Mouse (Mus musculus) lung, postnatal 25 days (tissue): ENCODE data around the gene Ttf2.

Experiments
- DNase-seq: peaks from one replicate; pipeline ENCODE4 v3.0.0; 2022; ENCODE audit warnings: low spot score

The Ttf2 gene

DNA sequence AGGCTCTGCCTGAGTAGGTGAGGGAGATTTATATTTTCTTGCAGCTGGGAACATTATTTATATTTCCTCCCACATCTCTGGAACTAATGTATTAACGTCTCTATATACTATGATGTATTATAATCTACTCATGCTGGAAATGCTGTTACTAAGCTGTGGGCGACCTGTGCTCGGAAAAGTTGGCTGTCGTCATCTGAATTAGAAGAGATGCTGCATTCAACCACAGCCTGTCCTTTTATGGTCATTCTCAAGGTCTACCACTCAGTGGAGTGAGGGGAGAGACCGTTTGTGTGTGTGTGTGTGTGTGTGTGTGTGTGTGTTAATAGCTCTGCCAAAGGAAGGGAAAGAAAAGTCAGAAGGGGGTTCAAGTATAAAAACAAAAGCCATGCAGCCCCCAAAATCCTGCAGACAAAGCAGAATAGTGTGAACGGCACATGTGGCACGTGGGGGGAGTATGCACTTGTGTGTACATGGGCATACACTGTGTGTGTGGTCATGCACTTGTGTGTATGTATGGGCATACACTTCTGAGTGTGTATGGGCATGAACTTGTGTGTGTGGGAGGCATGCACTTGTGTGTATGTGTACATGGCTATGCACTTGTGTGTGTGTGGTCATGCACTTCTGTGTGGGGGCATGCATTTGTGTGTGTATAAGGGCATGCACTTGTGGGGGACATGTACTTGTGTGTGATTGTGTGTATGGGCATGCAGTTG, 57.8 kb downstream of the Ttf2 start:
- DNase-seq = no peak

DNA sequence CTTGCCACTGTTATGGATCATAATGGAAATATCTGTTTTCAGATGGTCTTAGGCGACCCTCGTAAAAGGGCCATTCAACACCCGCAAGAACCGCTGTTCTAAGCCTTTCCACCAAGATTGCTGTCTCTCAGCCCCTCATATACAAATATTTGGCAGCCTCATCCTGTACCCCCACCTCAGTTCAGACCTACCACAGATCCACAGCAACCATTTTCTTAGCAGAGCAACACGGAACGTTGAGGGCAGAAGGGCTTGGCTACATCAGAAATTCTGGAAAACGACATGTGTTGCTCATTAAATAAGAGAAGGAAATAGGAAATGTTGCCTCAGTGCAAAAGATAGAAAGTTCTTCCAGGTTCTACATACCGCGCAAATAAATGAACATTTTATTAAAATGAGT, 58.4 kb downstream of the Ttf2 start:
- no peak for DNase-seq

DNA sequence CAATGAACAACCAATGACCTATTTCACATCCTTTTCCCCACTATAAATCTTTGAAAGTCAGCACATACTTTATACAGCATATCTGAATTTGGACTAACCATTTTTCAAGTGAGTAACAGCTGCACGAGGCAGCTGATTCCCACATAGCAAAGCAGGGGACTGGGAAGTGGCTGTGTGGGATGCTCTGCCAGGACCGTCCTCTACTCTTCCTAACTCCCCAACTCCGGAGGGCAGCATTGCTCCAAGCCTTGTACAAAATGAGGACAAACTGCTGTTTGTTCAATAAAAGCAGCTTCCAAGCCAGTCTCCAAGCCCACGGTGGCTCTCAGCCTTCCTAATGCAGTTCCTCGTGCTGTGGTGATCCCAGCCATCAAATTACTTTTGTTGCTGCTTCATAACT, 58.8 kb downstream of the Ttf2 start:
- no peak for DNase-seq

DNA sequence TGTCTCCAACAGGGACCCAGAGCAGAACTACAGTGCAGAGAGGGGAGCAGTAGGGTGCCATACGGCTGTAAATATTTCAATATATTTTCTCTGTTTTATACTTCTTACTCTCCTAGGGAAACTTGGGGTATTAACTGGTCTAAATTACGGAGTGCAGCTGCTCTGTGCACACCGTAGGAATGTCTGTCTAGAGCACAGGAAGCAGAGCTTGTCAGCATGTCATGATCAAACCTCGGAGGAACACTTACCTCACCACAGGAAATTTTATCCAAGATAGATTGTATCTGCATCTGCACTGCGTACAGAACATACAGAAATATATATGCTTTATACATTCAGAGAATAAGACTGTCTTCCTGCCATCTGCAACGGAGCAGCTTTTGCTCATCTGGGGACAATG, 60.9 kb downstream of the Ttf2 start:
- DNase-seq = no peak

DNA sequence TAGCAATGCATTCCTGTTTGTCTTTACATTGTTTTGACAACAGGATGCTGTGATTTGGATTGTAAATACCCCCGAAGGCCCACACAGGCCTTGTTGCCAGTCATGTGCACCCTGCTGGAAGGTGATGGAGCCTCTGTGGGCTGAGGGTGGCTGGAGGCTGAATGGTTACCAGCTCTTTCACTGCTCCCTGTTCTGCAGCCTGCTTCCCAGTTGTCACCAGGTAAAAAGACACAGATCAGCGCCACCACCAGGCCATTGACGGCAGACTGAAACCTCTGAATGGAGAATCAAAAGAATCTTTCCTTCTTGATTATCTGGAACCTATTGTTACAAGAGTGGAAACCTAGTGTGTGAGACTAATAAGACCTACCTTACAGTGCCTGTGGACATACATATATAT, 62.5 kb downstream of the Ttf2 start:
- no peak for DNase-seq

DNA sequence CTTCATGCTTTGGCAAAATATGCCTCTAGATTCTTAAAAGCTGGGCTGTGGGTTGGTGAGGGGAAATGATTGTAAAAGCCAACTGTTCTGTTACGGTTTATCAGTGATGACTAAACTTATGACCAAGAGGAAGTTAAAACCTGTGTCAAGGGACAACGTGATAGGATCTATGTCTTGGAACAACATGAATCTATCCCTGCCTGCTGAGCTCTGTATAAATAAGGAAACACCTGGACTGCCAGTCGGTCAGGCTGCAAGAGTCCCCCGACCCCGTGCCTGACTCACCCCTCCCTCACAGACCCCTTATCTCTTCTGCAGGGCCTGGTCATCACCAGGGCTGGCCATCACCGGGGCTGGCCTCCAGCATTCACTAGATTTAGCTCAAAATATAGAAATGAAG, 63.3 kb downstream of the Ttf2 start:
- no peak for DNase-seq

DNA sequence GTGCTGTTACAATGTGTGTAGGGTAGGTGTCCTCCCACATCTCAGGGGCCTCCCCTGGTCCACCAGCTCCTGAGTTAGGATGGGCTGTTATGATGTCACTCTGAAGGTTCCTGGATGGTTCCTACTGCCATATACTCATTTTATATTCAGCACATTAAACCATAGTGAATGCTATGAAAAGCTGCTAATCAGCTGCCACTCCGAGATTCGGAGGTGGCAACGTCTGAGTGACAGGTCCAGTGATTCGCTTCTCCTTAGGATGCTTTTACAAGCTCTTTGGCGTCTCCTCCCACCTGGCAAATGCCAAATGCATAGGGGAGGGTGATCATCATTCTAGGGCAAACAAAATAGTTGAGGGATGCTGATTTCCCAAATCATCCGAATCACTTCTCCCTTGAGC, 74.0 kb downstream of the Ttf2 start:
- no peak for DNase-seq

DNA sequence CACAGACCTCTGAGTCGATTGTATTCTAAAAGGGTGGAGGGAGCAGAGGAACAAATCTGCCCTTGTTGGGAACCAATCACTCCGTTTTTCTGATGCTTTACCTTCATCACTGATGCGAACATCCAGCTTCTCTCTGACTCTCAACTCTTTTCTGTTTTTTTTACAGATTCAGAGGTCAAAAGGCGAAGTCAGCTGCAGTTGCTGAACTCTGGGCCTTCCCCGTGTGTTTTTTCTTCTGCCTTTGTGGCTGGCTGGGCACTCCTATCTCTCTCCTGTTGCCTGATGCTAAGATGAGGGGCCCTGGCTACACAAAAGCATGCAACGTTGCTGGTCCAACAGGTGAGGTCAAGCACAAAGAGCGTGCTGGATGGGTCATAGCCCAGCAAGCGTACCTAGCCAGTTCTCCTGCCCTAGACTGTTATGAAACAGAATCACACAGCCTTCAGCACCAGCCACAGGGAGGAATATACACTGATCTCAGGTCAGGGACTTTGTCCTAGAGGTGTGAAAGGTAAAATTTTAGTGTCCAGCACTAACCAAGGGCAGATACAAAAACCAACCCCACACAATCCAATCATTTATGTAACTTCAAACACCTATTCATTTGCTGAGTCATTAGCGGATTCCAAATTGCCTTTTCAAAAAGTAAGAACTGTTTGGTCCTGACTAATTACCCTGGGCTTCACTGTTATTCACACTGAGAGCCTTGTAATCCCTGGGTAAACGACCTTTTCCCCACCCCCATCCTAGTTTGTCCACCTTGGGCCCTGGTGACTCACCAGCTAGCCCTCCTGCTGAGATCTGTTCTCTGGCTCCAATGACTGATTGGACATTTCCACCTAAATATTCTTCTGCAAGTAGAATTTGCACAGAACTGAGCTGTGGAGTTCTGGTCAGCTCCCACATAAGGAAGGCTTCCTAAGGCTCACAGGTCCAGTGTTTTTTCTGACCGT, 76.8 kb downstream of the Ttf2 start:
- no peak for DNase-seq

DNA sequence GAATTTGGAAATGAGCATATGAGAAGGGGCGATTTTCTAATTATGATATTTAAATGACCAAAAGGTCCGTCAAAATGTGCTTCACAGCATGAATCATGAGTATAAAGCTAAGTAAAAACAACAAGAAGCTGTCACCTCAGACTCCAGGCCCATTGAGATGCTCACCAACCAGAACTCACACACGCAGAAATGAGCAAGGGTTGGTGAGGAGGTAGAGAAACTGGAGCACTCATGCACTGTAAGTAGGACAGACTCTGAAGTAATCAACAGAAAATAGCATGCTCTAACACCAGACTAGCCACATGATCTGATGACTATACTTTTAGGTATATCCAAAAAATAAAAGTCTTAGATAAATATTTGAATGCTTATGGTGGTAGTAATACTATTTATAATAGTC, 79.1 kb downstream of the Ttf2 start:
- DNase-seq = no peak

DNA sequence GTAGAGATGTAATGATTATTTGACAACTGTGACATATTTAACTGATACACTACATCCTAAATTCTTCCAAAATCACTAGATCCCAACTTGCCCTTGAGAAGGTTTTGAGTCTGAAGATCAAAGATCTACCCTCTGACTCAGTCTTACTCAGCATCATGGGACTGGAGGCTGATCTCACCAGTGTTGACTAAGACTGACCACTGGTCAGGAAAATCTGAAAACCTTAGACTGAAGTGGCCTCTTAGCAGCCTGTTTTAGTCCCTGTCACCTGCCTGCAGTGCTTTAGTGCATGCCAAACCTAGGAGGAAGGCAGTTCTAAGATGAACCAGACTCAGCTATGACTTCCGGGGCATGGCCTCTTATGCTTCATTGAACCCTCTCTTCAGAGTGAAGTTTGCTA, 80.2 kb downstream of the Ttf2 start:
- no peak for DNase-seq
